Mouse (Mus musculus): Measurements from ENCODE around the gene Atf1. TPM values are rescaled to one million over a fixed set of nuclear protein-coding genes. Genes with fewer than 3 reads are reported as not detected.

Atf1 gene
- polyA plus RNA-seq, 1 experiment from 2014 or later, result 26.0 TPM

DNA sequence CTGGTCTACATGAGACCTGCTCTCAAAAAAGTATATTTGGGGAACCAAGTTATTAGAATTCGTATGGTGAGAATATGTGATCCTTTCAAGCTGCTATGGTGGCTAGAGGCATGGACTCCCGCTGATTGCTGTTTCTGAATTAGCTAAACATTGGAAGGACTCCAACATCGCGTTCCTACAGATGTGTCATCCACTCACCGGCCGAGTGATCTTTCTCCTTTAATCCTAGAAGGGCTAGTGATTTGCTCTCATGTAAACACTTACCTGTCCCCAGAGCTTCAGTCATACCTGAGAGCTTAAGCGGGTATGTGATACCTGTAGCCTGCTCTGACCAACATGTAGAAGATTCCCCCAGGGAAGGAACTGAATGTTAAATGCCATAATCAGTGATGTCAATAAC lies 6.7 kb upstream of the Atf1 start:
- Histone ChIP-seq H3K9ac (no peak overlapping the region), H3K9me3 (peaks cover 13% of the 10 kb centered on the region), H3K4me2 (replicated peaks) (no peak overlapping the region), H3K4me1 (no peaks in the 10 kb centered on the region), H3K36me3 (peaks cover 15% of the 10 kb centered on the region), H3K27me3 (replicated peaks) (no peaks in the 10 kb centered on the region), H3K27ac (no peak overlapping the region), H3K4me3 (no peak overlapping the region)
- no peak for ATAC-seq (ENCODE audit: low FRiP score, low read depth)
- 94% methylated on average over 7 of the region's 7 CpGs for WGBS

DNA sequence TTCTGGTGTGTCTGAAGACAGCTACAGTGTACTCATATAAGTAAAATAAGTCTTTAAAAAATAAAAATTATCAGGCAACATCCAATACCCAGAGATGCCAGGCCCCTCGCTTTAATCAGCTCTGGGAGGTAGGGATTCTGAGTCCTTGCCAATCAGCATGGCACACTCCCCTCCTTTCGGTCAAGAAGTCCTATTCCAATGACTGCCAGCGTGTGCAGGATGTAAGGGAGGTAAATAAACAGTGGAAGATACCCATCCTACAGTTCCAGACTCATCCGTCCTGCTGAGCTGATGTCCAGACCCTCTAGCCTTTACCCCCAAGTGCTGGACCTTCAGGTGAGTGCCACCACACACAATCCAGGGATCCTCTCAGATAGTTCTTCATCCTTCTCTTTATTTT lies 2.2 kb upstream of the Atf1 start:
- WGBS, result 97% methylated on average over 4 of the region's 4 CpGs
- Histone ChIP-seq H3K9me3 (peaks cover 13% of the 10 kb centered on the region), H3K9ac (no peak overlapping the region), H3K4me2 (replicated peaks) (no peak overlapping the region), H3K4me1 (peaks cover 18% of the 10 kb centered on the region), H3K27ac (no peak overlapping the region), H3K36me3 (0 out of 2 replicates have a peak, but pooled peaks cover 3% of the 10 kb centered on the region), H3K4me3 (no peak overlapping the region), H3K27me3 (replicated peaks) (no peaks in the 10 kb centered on the region)
- no peak for ATAC-seq (ENCODE audit: low FRiP score, low read depth)

DNA sequence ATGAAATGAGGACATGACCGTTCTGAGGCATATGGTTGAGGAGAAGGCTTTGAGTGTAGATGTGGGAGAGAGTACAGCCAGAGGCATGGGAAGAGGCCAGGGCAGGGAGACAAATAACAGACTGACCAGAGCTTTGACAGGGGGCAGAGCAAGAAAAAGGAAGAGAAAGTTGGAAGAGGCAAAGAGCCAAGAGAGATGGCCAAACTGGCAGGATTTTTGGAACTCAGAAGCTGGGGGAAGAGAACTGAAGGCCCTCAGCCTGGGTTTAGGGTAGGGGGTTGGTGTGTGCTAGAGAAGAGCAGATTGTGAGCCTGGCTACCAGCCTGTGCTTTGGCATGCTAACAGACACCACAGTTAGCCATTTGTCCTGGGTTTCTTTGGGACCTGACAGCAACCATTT lies 1.7 kb upstream of the Atf1 start:
- WGBS, result 96% methylated on average over 1 of the region's 1 CpGs
- H3K27ac ChIP-seq, result no peak overlapping the region

DNA sequence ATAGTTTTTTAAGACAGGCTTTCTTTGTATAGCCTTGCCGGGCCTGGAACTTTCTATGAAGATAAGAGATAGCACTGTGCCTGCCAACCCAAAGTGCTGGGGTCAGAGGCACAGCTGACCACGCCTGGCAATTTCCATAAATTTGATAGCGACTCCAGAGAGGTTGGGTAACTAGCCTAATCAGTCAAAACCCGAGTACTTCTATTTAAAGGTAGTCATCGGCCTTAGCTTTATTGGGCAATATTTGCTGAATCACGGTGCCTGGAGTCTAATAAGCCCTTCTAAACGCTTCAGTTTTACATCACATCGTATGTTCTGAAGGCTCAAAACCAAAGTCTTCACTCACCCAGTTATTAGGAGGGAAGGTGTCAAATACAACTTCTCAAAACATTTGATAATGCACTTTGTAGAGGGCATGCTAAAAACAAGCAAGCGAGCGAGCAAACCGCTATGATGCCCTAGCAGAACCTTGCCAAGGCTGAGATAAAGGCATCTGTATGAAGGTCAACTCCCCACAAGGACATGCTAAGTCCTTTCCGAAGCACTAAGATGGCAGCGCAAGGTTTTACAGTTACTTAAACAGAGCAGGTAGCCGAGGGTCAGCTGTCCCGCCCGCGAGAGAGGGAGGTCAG lies 472 bp upstream of the Atf1 start:
- Histone ChIP-seq H3K27me3 (replicated peaks) (no peaks in the 10 kb centered on the region), H3K27ac (peak overlapping the region; percentile 100; the same call in 1 of the 2 replicates), H3K4me1 (peaks cover 18% of the 10 kb centered on the region), H3K4me2 (replicated peaks) (peak overlapping the region; percentile 76), H3K36me3 (no peaks in the 10 kb centered on the region), H3K9ac (peak overlapping the region; percentile 99), H3K9me3 (peaks cover 13% of the 10 kb centered on the region), H3K4me3 (peak overlapping the region; percentile 87)
- WGBS, result 6% methylated on average over 17 of the region's 17 CpGs
- no peak; the same call in 1 of the 2 replicates for ATAC-seq (ENCODE audit: low FRiP score, low read depth)

More for the DNA sequence above, 1.7 kb upstream of the Atf1 start:
- H3K27me3 ChIP-seq (replicated peaks), result no peaks in the 10 kb centered on the region
- no peak overlapping the region for H3K4me2 ChIP-seq (replicated peaks)
- peaks cover 18% of the 10 kb centered on the region for H3K4me1 ChIP-seq
- H3K9ac ChIP-seq, result no peak overlapping the region
- H3K4me3 ChIP-seq, result no peak overlapping the region
- ATAC-seq (ENCODE audit: low FRiP score, low read depth), result no peak
- 0 out of 2 replicates have a peak, but pooled peaks cover 3% of the 10 kb centered on the region for H3K36me3 ChIP-seq
- peaks cover 13% of the 10 kb centered on the region for H3K9me3 ChIP-seq

DNA sequence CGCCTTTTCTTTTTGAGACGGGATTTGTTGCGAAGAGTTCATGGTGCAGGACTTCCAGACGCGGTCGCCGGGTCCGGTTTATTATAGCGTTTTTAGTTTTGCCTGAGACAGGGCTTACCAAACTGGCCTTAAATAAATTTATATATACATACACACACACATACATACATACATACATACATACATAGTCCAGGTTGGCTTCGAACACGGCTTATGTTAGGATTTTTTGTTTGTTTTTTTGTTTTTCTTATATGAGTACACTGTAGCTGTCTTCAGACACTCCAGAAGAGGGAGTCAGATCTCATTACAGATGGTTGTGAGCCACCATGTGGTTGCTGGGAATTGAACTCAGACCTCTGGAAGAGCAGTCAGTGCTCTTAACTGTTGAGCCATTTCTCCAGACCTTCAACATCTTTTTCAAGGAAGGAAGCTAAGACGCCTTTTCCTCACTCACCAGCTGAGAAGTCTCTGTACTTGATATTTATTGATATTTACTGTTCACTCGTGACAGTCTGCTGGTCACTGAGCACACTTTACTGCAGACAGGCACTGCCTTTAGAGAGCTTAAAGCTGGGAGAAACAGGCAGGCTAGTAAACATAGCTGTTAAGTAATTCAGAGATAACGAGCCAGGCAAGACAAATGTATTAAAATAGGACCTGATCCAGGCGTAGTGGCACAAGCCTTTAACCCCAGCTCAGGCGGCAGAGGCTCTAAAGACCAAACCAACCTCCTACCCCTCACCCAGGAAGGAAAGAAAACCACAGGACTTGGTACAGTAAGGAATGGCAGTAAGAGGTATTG lies 1.1 kb downstream of the Atf1 start:
- peak; percentile 10; the same call in 1 of the 2 replicates for ATAC-seq (ENCODE audit: low FRiP score, low read depth)
- Histone ChIP-seq H3K27ac (peak overlapping the region; percentile 100), H3K4me3 (peak overlapping the region; percentile 87), H3K36me3 (peaks cover 9% of the 10 kb centered on the region), H3K4me1 (peaks cover 18% of the 10 kb centered on the region), H3K4me2 (replicated peaks) (peak overlapping the region; percentile 76), H3K27me3 (replicated peaks) (no peaks in the 10 kb centered on the region), H3K9ac (peak overlapping the region; percentile 99), H3K9me3 (peaks cover 1% of the 10 kb centered on the region; the same call in 1 of the 2 replicates)
- 17% methylated on average over 16 of the region's 16 CpGs for WGBS

DNA sequence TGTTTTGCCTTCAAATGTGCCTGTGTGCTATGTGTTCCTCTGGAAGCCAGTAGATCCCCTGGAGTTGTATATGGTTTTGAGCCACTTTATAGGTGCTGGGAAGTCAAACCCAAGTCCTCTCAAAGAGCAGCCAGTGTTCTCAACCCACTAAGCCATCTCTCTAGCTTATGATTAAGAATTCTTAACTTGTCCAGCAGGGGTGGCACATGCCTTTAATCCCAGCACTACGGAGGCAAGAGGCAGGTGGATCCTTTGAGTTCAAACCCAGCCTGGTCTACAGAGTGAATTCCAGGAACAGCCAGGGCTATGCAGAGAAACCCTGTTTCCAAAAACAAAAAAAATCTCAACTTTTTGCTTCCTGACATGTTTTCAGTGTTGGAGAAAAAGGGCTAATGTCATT lies 3.0 kb downstream of the Atf1 start:
- ATAC-seq (ENCODE audit: low FRiP score, low read depth), result no peak
- peaks cover 24% of the 10 kb centered on the region for H3K36me3 ChIP-seq

DNA sequence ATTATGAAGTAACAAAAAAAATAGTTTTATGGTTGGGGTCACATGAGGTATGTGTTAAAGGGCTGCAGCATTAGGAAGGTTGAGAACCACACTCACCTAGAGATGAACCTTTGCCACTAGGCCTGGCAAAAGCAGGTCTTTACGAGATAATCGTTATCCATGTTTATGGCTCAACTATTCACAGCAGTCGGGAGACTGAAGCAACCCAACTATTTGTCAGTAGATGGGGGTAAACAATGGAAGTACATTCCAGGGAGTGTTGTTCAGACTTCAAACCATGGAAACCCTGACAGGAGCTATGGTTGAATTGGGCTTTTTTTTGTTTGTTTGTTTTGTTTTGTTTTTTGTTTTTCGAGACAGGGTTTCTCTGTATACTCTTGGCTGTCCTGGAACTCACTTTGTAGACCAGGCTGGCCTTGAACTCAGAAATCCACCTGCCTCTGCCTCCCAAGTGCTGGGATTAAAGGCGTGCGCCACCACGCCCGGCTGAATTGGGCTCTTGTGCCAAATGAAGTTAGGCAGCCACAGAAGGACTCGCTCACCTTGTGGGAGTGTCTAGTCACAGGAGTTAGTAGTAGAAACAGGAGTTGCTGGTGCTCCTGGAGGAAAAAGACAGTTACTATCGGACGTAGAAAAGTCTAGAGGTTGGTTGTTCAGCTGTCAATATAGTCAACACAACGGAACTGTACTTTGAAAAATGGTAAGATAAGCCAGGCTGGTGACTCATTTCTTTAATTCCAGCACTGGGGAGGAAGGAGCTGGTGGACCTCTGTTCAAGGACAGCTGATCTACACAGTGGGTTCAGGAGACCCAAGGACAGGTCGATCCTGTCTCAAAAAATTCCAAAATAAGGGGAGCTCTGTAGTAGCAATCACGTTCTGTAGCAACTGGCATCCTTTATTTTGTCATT lies 4.3 kb downstream of the Atf1 start:
- no peak for ATAC-seq (ENCODE audit: low FRiP score, low read depth)
- H3K36me3 ChIP-seq, result peaks cover 33% of the 10 kb centered on the region
- no peaks in the 10 kb centered on the region for H3K27me3 ChIP-seq (replicated peaks)
- H3K4me3 ChIP-seq, result no peak overlapping the region
- H3K27ac ChIP-seq, result no peak overlapping the region
- no peaks in the 10 kb centered on the region for H3K9me3 ChIP-seq
- no peak overlapping the region for H3K4me2 ChIP-seq (replicated peaks)
- no peak overlapping the region for H3K9ac ChIP-seq
- H3K4me1 ChIP-seq, result peaks cover 13% of the 10 kb centered on the region
- whole genome bisulfite sequencing, result 81% methylated on average over 14 of the region's 14 CpGs

More for the DNA sequence above, 3.0 kb downstream of the Atf1 start:
- no peak overlapping the region for H3K9ac ChIP-seq
- no peaks in the 10 kb centered on the region for H3K9me3 ChIP-seq
- no peak overlapping the region for H3K4me2 ChIP-seq (replicated peaks)
- no peaks in the 10 kb centered on the region for H3K27me3 ChIP-seq (replicated peaks)
- H3K4me1 ChIP-seq, result peaks cover 18% of the 10 kb centered on the region
- H3K4me3 ChIP-seq, result no peak overlapping the region
- 79% methylated on average over 1 of the region's 1 CpGs for WGBS
- H3K27ac ChIP-seq, result no peak overlapping the region

DNA sequence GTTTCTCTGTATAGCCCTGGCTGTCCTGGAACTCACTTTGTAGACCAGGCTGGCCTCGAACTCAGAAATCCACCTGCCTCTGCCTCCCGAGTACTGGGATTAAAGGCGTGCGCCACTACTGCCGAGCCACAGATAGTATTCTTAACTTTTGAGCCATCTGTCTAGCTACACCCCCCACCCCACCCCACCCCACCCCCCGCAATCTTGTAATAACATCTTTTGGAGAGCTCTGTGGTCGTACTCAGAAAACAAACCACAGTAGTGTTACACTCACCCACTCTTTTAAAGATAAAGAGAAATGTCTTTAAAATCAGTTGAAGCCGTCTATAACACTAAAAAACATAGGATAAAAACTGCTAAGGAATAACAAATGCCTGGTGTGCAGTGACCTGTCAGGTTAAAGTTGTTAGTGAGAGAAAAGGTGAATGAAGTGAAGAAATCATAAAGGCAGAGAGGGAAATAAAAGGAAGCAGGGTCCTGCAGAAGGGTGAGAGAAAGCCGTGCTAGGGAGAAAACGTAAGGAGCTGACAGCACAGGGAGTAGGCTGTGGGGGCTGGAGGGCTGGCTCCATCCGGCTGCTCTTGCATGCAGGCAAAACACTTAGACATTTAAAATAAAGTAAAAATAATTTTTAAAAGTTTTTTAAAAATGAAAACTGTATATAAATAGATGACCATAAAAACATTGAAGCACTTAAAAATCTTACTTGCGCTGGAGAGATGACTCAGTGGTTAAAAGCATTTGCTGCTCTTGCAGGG lies 7.8 kb downstream of the Atf1 start:
- Histone ChIP-seq H3K9me3 (no peaks in the 10 kb centered on the region), H3K4me3 (no peak overlapping the region), H3K9ac (no peak overlapping the region), H3K27ac (no peak overlapping the region), H3K4me2 (replicated peaks) (no peak overlapping the region), H3K36me3 (peaks cover 48% of the 10 kb centered on the region), H3K4me1 (no peaks in the 10 kb centered on the region), H3K27me3 (replicated peaks) (no peaks in the 10 kb centered on the region)
- WGBS, result 95% methylated on average over 12 of the region's 12 CpGs
- ATAC-seq (ENCODE audit: low FRiP score, low read depth), result no peak

DNA sequence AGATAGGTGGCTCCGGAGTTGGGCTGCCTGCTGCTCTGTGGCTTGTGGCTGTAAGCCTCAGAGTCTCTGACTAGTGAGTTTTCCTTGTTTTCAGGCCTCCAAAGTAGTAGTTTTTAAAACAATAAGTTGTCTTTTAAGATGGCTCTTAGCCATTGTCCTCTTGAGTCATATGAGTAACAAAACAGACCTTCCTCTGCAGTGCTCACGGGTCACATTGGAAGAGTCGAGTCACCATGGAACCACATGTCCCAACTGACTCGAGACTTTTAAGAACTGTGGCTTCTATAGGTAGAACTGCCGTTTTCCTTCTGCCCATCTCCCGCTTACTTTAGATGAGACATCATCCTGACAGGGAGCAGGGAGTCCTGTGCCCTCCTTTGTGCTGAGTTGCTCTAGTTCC lies 9.3 kb downstream of the Atf1 start:
- Histone ChIP-seq H3K4me1 (no peaks in the 10 kb centered on the region), H3K27me3 (replicated peaks) (no peaks in the 10 kb centered on the region), H3K36me3 (peaks cover 61% of the 10 kb centered on the region), H3K9ac (no peak overlapping the region), H3K4me2 (replicated peaks) (no peak overlapping the region), H3K27ac (no peak overlapping the region), H3K4me3 (no peak overlapping the region), H3K9me3 (no peaks in the 10 kb centered on the region)
- ATAC-seq (ENCODE audit: low FRiP score, low read depth), result no peak
- WGBS, result 92% methylated on average over 6 of the region's 6 CpGs

DNA sequence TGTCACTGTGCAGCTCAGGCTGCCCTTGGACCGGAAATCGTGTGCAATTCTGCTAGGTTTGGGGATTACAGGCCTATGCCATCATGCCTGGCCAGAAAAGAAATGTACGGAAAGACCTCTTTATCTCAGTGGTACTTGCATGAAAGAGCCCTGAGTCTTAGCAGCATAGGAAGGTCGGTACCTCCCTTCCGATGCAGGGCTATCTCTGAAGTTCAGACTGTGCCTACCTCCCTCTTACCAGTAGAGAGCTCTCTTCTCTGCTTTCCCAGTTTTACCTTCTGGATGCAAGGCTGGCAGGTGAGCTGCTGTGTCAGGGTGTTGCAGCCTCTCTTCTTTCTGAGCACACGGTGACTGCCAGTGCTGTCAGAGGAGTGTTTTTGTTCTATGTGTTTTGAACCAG lies 14.2 kb downstream of the Atf1 start:
- ATAC-seq (ENCODE audit: low FRiP score, low read depth), result no peak
- Histone ChIP-seq H3K9ac (no peak overlapping the region), H3K27me3 (replicated peaks) (no peaks in the 10 kb centered on the region), H3K9me3 (no peaks in the 10 kb centered on the region), H3K4me3 (no peak overlapping the region), H3K4me2 (replicated peaks) (no peak overlapping the region), H3K27ac (no peak overlapping the region), H3K4me1 (no peaks in the 10 kb centered on the region), H3K36me3 (peaks cover 64% of the 10 kb centered on the region)
- WGBS, result 98% methylated on average over 6 of the region's 6 CpGs

DNA sequence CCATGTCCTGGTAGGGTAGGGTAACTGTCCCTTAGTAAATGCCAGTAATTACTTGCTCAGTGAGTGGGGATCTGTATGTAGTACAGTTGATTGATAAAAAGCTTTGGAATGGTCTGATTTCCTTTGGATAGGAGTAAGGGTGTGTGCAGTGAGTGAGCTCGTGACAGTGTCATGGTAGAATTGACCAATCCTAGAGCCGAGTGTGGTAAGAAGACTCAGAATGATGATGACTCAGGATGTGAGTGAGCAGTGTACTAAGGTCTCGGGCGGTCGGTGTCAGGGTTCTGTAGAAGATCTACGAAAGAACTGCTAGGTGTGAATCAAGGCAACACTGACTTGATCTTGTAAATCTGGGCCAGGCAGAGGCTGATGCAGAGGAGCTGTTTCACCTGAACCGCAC lies 18.3 kb downstream of the Atf1 start:
- ATAC-seq (ENCODE audit: low FRiP score, low read depth), result no peak
- Histone ChIP-seq H3K4me1 (no peaks in the 10 kb centered on the region), H3K4me2 (replicated peaks) (no peak overlapping the region), H3K4me3 (no peak overlapping the region), H3K9me3 (no peaks in the 10 kb centered on the region), H3K9ac (no peak overlapping the region), H3K27me3 (replicated peaks) (no peaks in the 10 kb centered on the region), H3K36me3 (peaks cover 80% of the 10 kb centered on the region), H3K27ac (no peak overlapping the region)
- 95% methylated on average over 7 of the region's 7 CpGs for WGBS
